Mouse (Mus musculus) cerebellum, adult 11-12 months (tissue): ENCODE data around the gene Farp1.
"Not testable (repeated sequence)": the region's sequence is repeated elsewhere in the genome, so short reads cannot be mapped to it uniquely, and the experiment has no call there.

Experiments used
- DNase-seq: peaks from one replicate; pipeline ENCODE4 v3.0.0; 2022

Farp1 gene

GRCm38 (mm10) chr14:121186402-121186894 lies 151.4 kb downstream of the Farp1 start:
- DNase-seq: no peak

DNA sequence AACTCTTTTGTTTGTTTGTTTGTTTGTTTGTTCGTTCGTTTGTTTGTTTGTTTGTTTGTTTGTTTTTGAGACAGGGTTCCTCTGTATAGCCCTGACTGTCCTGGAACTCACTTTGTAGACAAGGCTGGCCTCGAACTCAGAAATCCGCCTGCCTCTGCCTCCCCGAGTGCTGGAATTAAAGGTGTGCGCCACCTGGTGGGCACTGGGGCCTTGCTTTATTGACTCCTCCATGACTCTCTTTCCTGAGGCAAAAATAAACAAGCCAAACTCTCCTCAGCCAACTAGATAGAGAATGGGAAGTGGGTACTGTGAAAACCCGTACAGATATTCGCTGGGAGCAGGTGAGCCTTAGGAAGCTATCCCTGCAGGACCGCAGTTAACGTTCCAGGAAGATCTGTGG lies 154.8 kb downstream of the Farp1 start:
- DNase-seq: not testable (repeated sequence)

GRCm38 (mm10) chr14:121190386-121190785 lies 155.4 kb downstream of the Farp1 start:
- DNase-seq: no peak

DNA sequence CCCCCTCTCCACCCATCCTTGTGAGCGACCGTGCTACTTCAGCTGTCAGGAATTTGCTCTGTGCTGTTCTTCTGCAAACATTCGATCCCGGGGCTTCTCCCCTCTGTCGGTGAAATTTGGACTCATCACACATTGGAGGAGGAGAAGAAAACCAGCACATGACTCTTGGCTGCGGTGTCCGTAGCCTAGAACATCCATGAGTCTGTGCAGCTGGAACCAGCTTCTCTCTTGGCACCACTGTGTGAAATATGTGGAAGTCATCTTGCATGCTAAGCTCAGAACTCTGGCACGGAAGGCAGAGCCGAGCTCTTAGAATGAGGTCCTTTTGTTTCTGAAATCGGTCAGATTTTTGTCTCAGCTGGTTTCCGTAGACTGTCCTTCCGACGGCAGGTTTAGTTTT lies 156.7 kb downstream of the Farp1 start:
- no peak for DNase-seq

- no peak for DNase-seq
Observed at GRCm38 (mm10) chr14:121192394-121192793, 157.4 kb downstream of the Farp1 start.

DNA sequence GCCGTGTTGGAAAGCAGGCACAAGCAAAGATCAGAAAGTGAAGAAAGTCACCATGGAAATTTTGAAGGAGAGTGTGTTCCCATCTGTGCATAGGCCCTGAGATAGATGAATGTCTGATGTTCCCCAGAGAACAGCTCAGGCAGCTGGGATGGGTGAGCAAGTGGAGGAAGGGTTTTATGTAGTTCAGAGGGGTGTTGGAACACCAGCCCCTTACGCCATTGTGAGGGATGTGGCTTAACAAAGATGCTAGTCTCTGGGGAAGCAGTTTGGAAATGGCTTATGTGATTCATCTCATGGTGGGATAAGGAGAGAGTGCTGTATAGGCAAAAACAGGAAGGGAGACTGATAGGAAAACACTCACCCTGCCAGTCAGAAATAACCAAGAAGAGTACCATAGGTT lies 159.0 kb downstream of the Farp1 start:
- DNase-seq: no peak

- no peak for DNase-seq
Observed at GRCm38 (mm10) chr14:121198915-121199572, 164.0 kb downstream of the Farp1 start.

DNA sequence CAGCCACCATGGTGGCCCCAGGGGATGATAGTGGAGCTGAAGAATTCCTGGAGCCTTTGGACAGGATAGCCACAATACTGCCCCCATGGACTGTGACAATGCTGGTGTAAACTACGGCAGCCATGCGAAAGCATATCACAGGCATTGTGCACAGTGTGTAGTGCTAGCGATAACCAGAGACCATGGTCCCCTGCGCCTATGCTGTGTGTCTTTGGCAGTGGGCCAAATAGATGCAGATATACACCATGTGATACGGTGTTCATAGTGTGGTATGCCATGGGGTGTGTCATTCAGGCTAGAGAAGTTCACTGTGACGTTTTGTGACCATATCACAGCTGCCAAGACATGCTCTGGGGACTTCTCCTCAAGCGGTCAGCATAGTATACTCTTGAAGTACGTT lies 164.8 kb downstream of the Farp1 start:
- DNase-seq: no peak

GRCm38 (mm10) chr14:121200353-121200752 lies 165.4 kb downstream of the Farp1 start:
- no peak for DNase-seq

DNA sequence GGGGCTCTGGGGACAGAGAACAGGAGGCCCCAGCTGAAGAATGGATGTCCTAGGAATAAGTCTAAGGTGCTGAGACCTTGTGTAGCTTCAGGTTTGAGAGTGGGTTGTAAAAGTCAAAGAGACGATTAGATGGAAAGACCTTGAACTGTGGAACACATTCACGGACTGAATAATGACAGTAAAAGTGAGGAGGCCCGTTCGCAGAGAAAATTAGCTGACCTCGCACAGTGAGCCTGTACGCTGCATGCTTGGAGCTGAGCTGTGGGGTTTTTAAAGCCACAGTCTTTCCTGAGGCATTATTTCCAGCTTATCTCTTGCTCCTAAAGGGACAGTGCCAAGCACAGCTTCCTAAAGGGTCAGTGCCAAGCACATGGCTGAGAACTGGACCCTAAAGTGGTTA lies 166.2 kb downstream of the Farp1 start:
- DNase-seq: no peak

GRCm38 (mm10) chr14:121205459-121205858 lies 170.5 kb downstream of the Farp1 start:
- no peak for DNase-seq

DNA sequence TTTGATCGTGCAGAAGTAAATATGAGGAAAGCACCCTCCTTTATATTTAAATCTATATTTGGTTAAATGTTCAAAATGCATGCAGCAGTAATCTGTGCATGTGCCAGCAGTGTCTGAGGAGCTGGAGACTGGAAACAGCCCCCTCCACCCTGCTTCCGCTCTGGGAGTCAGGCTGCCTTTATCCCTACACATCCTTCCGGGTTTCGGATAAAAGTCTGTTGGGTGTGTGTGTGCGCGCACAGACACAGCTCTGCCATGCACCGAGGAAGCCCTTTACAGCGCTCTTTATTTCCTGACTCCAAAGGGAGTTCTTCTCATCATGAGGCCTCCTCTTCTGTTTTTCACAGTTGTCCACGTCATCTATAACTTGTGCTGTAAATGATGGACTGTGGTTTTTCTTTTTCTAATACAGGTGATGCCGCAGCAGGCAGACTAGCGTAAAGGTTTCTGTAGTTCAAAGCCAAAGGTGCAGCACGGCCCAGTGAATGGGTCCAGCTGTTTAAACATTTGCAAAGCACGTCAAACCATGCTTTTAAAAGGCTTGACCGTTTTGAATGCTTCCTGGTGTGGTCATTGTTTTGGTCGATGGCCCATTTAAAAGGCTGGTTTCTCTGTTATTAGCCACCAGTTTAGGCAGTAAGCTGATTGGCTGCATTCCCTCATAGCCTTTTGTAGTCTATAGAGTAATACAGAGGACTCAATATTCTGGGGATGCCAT lies 172.6 kb downstream of the Farp1 start:
- DNase-seq: no peak

GRCm38 (mm10) chr14:121208159-121208515 lies 173.1 kb downstream of the Farp1 start:
- peak; percentile 51 for DNase-seq

DNA sequence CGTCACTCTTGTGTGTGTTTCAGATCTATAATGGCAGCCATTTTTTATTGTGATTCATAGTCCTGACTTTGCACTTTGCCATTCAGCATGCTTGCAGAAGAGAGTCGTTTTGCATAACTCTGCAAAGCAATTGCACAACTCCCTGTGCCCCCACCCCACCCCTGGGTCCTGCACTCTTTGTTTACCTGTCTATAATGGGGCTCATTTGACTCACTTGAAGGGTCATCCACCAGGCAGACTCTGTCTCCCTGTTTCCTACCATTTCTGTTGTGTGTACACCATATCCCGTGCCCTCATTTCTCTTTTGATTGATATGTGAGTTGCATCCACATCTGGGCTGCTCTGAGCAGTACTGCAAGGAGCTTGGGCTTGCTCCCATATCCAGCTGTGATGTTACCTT lies 175.3 kb downstream of the Farp1 start:
- no peak for DNase-seq

- peak; percentile 32 for DNase-seq
Observed at GRCm38 (mm10) chr14:121213650-121214049, 178.7 kb downstream of the Farp1 start.

GRCm38 (mm10) chr14:121214636-121215257 lies 179.7 kb downstream of the Farp1 start:
- DNase-seq: no peak

GRCm38 (mm10) chr14:121215817-121216216 lies 180.8 kb downstream of the Farp1 start:
- no peak for DNase-seq

GRCm38 (mm10) chr14:121216672-121217071 lies 181.7 kb downstream of the Farp1 start:
- no peak for DNase-seq

DNA sequence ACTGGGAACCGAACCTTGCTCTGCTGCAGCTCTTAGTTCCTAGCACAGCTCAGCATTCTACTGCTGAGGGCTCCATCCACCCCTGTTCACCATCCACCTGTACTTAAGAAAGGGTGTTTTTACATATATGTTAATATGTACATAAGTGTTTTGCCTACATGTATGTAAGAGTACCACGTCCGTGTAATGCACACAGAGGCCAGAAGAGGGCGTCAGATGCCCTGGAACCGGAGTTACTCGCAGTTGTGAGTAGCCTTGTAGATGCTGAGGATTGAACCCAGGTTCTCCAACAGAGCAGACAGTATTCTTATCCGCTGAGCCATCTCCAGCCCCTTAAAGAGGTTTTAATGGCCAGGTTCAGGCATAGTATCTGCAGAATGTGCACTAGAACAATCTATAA lies 183.6 kb downstream of the Farp1 start:
- no peak for DNase-seq

DNA sequence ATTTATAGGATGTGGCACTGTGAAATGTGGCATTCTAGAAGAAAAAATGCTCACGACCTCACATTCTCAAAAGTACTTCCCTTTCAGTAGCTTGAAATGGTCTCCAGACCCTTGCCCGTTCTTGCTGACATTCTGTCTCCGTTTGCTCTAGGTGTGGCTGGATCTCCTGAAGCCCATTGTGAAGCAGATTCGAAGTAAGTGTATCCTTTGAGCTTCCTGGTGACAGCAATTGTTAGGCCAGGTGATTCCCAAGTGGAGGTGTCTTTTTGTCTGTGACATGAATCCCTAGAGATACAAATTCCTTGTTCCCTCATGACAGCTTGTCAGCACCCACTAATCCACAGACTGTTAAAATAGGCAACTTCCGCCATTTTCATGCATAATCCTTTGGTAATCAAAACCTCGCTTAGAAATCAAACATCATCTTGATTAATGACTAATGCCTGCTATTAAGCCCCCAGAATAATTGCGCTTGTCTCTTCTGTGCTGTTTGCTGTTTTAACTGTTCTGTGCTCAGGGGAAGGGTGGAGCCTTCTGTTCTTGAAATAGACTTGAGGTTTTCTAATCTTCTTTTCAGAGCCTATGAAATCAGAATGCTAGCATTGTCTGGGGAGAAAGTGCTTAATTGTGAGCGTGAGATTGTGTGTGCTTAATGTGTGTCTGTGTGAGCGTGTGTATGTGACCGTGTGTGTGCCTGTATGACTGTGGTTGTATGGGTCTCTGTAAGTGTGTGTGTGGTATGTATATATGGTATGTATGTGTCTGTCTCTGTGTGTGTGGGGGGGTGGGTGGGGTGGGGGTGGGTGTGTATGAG lies 184.4 kb downstream of the Farp1 start:
- DNase-seq: no peak

GRCm38 (mm10) chr14:121220040-121220322 lies 185.0 kb downstream of the Farp1 start:
- no peak for DNase-seq

DNA sequence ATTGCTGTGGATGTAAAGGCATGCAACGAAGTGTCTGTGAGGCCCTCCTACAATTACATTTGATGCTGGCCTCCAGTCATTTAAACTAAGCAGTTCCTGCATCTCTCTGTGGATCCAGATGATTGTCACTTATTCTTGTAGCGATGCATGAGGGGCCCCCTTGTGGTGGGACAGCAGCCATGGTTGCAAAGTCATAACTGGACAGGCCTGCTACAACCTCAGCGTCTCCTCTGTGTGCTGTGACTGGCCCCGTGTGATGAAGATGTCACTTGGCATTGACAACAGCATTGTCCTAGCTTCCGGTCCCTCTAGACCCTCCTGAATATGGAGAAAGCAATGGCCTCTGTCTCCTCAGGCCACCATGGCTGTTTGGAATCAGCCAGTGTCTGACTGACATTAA lies 185.7 kb downstream of the Farp1 start:
- DNase-seq: peak; percentile 60

GRCm38 (mm10) chr14:121225804-121226203 lies 190.8 kb downstream of the Farp1 start:
- no peak for DNase-seq
